Mouse (Mus musculus): ENCODE measurements at regions not wholly inside any gene's neighbourhood (a gene's known extent, or its start where the extent isn't known, plus 50 kb on each side); places are given as distances from the start of the nearest gene placed in this dataset.

GRCm38 (mm10) chr13:110784822-110785221 lies 390.0 kb downstream of the Plk2 start:
- Histone ChIP-seq H3ac (ENCODE audit: control insufficient read depth, insufficient read length) (no peak overlapping the region), H3K4me3 (no peak overlapping the region)
- TF ChIP-seq REST (IDR thresholded peaks at IDR 0.05; ENCODE audit: insufficient read depth, insufficient read length) (no peak), E2F4 (IDR thresholded peaks at IDR 0.05; ENCODE audit: insufficient read depth) (no peak), MAX (IDR thresholded peaks at IDR 0.05; ENCODE audit: low read depth) (no peak), TCF3 (IDR thresholded peaks at IDR 0.05; ENCODE audit: insufficient read length, low read depth) (no peak)

GRCm38 (mm10) chr13:110798313-110798712 lies 403.5 kb downstream of the Plk2 start:
- no peaks in the 10 kb centered on the region for H3K79me2 ChIP-seq (ENCODE audit: control insufficient read depth, insufficient read depth)
- no peak overlapping the region for H3ac ChIP-seq (ENCODE audit: control insufficient read depth, insufficient read length)
- no peak for TF ChIP-seq MYOG (IDR thresholded peaks at IDR 0.05; ENCODE audit: control insufficient read depth in 1 of 3, insufficient read depth in 1 of 3, insufficient read length in 2 of 3, low read depth in 2 of 3)
- TF ChIP-seq POLR2A (IDR thresholded peaks at IDR 0.05; ENCODE audit: insufficient read length, low read depth) = no peak
- no peak for TF ChIP-seq CEBPB (IDR thresholded peaks at IDR 0.05; ENCODE audit: insufficient read depth, poor library complexity, severe bottlenecking)
- no peak for TF ChIP-seq MAX (IDR thresholded peaks at IDR 0.05; ENCODE audit: low read depth)
- no peak for TF ChIP-seq TCF12 (IDR thresholded peaks at IDR 0.05; ENCODE audit: insufficient read depth, poor library complexity, severe bottlenecking)
- no peak for TF ChIP-seq REST (IDR thresholded peaks at IDR 0.05; ENCODE audit: insufficient read depth, insufficient read length)
- TF ChIP-seq TCF3 (IDR thresholded peaks at IDR 0.05; ENCODE audit: insufficient read length, low read depth) = no peak
- no peak for TF ChIP-seq POLR2AphosphoS2 (IDR thresholded peaks at IDR 0.05; ENCODE audit: insufficient read length, low read depth)
- no peak for TF ChIP-seq E2F4 (IDR thresholded peaks at IDR 0.05; ENCODE audit: insufficient read depth)
- no peak for TF ChIP-seq SRF (IDR thresholded peaks at IDR 0.05; ENCODE audit: control insufficient read depth, insufficient read length, low read depth)
- TF ChIP-seq MYOD1 (IDR thresholded peaks at IDR 0.05; ENCODE audit: control insufficient read depth in 1 of 3, insufficient read length in 2 of 3, low read depth in 2 of 3) = no peak
- no peak for TF ChIP-seq USF1 (IDR thresholded peaks at IDR 0.05; ENCODE audit: low read depth)
- H3K27me3 ChIP-seq (ENCODE audit: control insufficient read depth, insufficient read depth, insufficient read length) = no peaks in the 10 kb centered on the region
- H3K36me3 ChIP-seq (ENCODE audit: control insufficient read depth, insufficient read depth) = no peaks in the 10 kb centered on the region
- no peak overlapping the region for H3K4me3 ChIP-seq
- no peak overlapping the region for H3K4me2 ChIP-seq (ENCODE audit: low read depth)

More at GRCm38 (mm10) chr13:110784822-110785221, 390.0 kb downstream of the Plk2 start:
- no peaks in the 10 kb centered on the region for H3K27me3 ChIP-seq (ENCODE audit: control insufficient read depth, insufficient read depth, insufficient read length)
- H3K4me2 ChIP-seq (ENCODE audit: low read depth) = no peak overlapping the region
- H3K36me3 ChIP-seq (ENCODE audit: control insufficient read depth, insufficient read depth) = no peaks in the 10 kb centered on the region
- H3K79me2 ChIP-seq (ENCODE audit: control insufficient read depth, insufficient read depth) = no peaks in the 10 kb centered on the region

- Histone ChIP-seq H3K36me3 (ENCODE audit: control insufficient read depth, insufficient read depth) (no peaks in the 10 kb centered on the region), H3K4me3 (no peak overlapping the region), H3K79me2 (ENCODE audit: control insufficient read depth, insufficient read depth) (no peaks in the 10 kb centered on the region), H3ac (ENCODE audit: control insufficient read depth, insufficient read length) (no peak overlapping the region), H3K4me2 (ENCODE audit: low read depth) (no peak overlapping the region), H3K27me3 (ENCODE audit: control insufficient read depth, insufficient read depth, insufficient read length) (no peaks in the 10 kb centered on the region)
- TF ChIP-seq MAX (IDR thresholded peaks at IDR 0.05; ENCODE audit: low read depth) = no peak
These were observed 408.0 kb downstream of the Plk2 start for GRCm38 (mm10) chr13:110802841-110803240.

- H3K36me3 ChIP-seq (ENCODE audit: control insufficient read depth, insufficient read depth) = no peaks in the 10 kb centered on the region
- no peak for TF ChIP-seq MAX (IDR thresholded peaks at IDR 0.05; ENCODE audit: low read depth)
- no peak for TF ChIP-seq POLR2A (IDR thresholded peaks at IDR 0.05; ENCODE audit: insufficient read length, low read depth)
- no peak for TF ChIP-seq MYOD1 (IDR thresholded peaks at IDR 0.05; ENCODE audit: control insufficient read depth in 1 of 3, insufficient read length in 2 of 3, low read depth in 2 of 3)
- TF ChIP-seq USF1 (IDR thresholded peaks at IDR 0.05; ENCODE audit: low read depth) = no peak
- TF ChIP-seq CEBPB (IDR thresholded peaks at IDR 0.05; ENCODE audit: insufficient read depth, poor library complexity, severe bottlenecking) = no peak
- TF ChIP-seq TCF12 (IDR thresholded peaks at IDR 0.05; ENCODE audit: insufficient read depth, poor library complexity, severe bottlenecking) = no peak
- TF ChIP-seq MYOG (IDR thresholded peaks at IDR 0.05; ENCODE audit: control insufficient read depth in 1 of 3, insufficient read depth in 1 of 3, insufficient read length in 2 of 3, low read depth in 2 of 3) = no peak
- no peak for TF ChIP-seq TCF3 (IDR thresholded peaks at IDR 0.05; ENCODE audit: insufficient read length, low read depth)
- H3ac ChIP-seq (ENCODE audit: control insufficient read depth, insufficient read length) = no peak overlapping the region
- no peaks in the 10 kb centered on the region for H3K79me2 ChIP-seq (ENCODE audit: control insufficient read depth, insufficient read depth)
- no peak overlapping the region for H3K4me2 ChIP-seq (ENCODE audit: low read depth)
- no peaks in the 10 kb centered on the region for H3K27me3 ChIP-seq (ENCODE audit: control insufficient read depth, insufficient read depth, insufficient read length)
- no peak overlapping the region for H3K4me3 ChIP-seq
These were observed 417.6 kb downstream of the Plk2 start for GRCm38 (mm10) chr13:110812401-110812800.

- TF ChIP-seq REST (IDR thresholded peaks at IDR 0.05; ENCODE audit: insufficient read depth, insufficient read length) (no peak), POLR2AphosphoS2 (IDR thresholded peaks at IDR 0.05; ENCODE audit: insufficient read length, low read depth) (no peak), POLR2A (IDR thresholded peaks at IDR 0.05; ENCODE audit: insufficient read length, low read depth) (no peak), MYOG (IDR thresholded peaks at IDR 0.05; ENCODE audit: control insufficient read depth in 1 of 3, insufficient read depth in 1 of 3, insufficient read length in 2 of 3, low read depth in 2 of 3) (no peak), MYOD1 (IDR thresholded peaks at IDR 0.05; ENCODE audit: control insufficient read depth in 1 of 3, insufficient read length in 2 of 3, low read depth in 2 of 3) (no peak), MAX (IDR thresholded peaks at IDR 0.05; ENCODE audit: low read depth) (no peak), USF1 (IDR thresholded peaks at IDR 0.05; ENCODE audit: low read depth) (no peak)
- Histone ChIP-seq H3K4me3 (no peak overlapping the region), H3K36me3 (ENCODE audit: control insufficient read depth, insufficient read depth) (no peaks in the 10 kb centered on the region), H3K4me2 (ENCODE audit: low read depth) (no peak overlapping the region), H3K79me2 (ENCODE audit: control insufficient read depth, insufficient read depth) (no peaks in the 10 kb centered on the region), H3K27me3 (ENCODE audit: control insufficient read depth, insufficient read depth, insufficient read length) (no peaks in the 10 kb centered on the region), H3ac (ENCODE audit: control insufficient read depth, insufficient read length) (no peak overlapping the region)
These were observed 419.2 kb downstream of the Plk2 start for GRCm38 (mm10) chr13:110814066-110814465.

Data from myocyte (in vitro differentiated cells).